ENCODE assay signal across 21 mouse cellular contexts in the genomic region with DNA sequence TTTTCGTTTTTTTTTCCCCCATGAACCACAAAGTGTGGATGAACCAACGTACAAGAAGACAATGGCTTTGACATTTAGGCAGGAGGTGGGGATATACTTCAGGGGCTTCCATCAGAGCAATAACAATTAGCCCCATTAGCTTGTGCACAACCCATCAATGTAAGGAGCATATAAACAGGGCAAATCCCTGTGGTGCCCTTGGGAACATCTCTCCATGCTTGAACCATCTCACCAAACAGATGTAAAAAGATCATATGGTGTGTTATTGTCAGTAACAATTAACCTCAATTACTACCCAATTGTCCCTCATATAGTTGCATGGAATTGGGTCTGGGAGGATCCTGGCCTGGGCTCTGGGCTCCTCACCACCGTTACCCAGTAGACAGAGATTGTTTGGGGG.
DNase-seq lines count a peak whose midpoint lies in the region; ATAC-seq and TF ChIP-seq lines count a peak whose summit lies in the region.
"Had no signal": no experiment of that assay in that cellular context is flagged by ENCODE, and none has a peak within 500 bp of the region (broad histone marks: within the 10 kb centered on the region; RNA-seq: fewer than 3 reads in every experiment).

No protein-coding gene starts in this region.

- H3K9ac ChIP-seq in midbrain, postnatal 0 days (replicated peaks; ENCODE audit: low read length, poor library complexity, severe bottlenecking) = no peak overlapping the region
- H3K9ac ChIP-seq in midbrain, embryonic 16.5 days (ENCODE audit: low read depth, low read length) = no peak overlapping the region
- H3K9ac ChIP-seq in hindbrain, embryonic 11.5 days (ENCODE audit: low read depth, low read length) = no peak overlapping the region
- H3K9ac ChIP-seq in neural tube, embryonic 14.5 days (replicated peaks; ENCODE audit: low read depth, low read length) = no peak overlapping the region
- H3K9ac ChIP-seq: heart, embryonic 15.5 days; limb, embryonic 12.5 days; liver, postnatal 0 days had no signal

- H3K27me3 ChIP-seq in midbrain, postnatal 0 days (ENCODE audit: insufficient read depth, low read length) = no peaks in the 10 kb centered on the region
- no peaks in the 10 kb centered on the region for H3K27me3 ChIP-seq in midbrain, embryonic 16.5 days (ENCODE audit: control insufficient read depth, insufficient read depth, low read depth, low read length)
- H3K27me3 ChIP-seq in hindbrain, embryonic 11.5 days (ENCODE audit: control insufficient read depth, insufficient read depth, low read length) = no peaks in the 10 kb centered on the region
- no peaks in the 10 kb centered on the region for H3K27me3 ChIP-seq in neural tube, embryonic 14.5 days (ENCODE audit: control insufficient read depth, insufficient read depth, low read length)
- H3K27me3 ChIP-seq: heart, embryonic 15.5 days had no signal

- no peak overlapping the region for H3K4me3 ChIP-seq in midbrain, postnatal 0 days (ENCODE audit: low read depth, low read length)
- H3K4me3 ChIP-seq in midbrain, embryonic 16.5 days (ENCODE audit: low read depth, low read length) = no peak overlapping the region
- H3K4me3 ChIP-seq in hindbrain, embryonic 11.5 days (ENCODE audit: low read depth, low read length) = no peak overlapping the region
- no peak overlapping the region for H3K4me3 ChIP-seq in neural tube, embryonic 14.5 days (ENCODE audit: low read depth, low read length)
- H3K4me3 ChIP-seq: gastrocnemius, adult 2 months; heart, embryonic 15.5 days; limb, embryonic 12.5 days had no signal

- no peaks in the 10 kb centered on the region for H3K4me1 ChIP-seq in midbrain, postnatal 0 days (ENCODE audit: insufficient read depth, low read length)
- no peaks in the 10 kb centered on the region for H3K4me1 ChIP-seq in midbrain, embryonic 16.5 days (ENCODE audit: control insufficient read depth, insufficient read depth, low read length)
- no peaks in the 10 kb centered on the region for H3K4me1 ChIP-seq in hindbrain, embryonic 11.5 days (replicated peaks; ENCODE audit: control insufficient read depth, insufficient read depth, low read length)
- 0 out of 2 replicates have a peak, but pooled peaks cover 4% of the 10 kb centered on the region for H3K4me1 ChIP-seq in neural tube, embryonic 14.5 days (ENCODE audit: control insufficient read depth, insufficient read depth, low read length)
- H3K4me1 ChIP-seq: heart, embryonic 15.5 days; limb, embryonic 12.5 days had no signal

- no peak overlapping the region for H3K4me2 ChIP-seq in midbrain, postnatal 0 days (ENCODE audit: low read depth, low read length, poor library complexity, severe bottlenecking)
- no peak overlapping the region for H3K4me2 ChIP-seq in midbrain, embryonic 16.5 days (ENCODE audit: low read length)
- no peak overlapping the region for H3K4me2 ChIP-seq in hindbrain, embryonic 11.5 days (replicated peaks; ENCODE audit: low read depth, low read length)
- no peak overlapping the region for H3K4me2 ChIP-seq in neural tube, embryonic 14.5 days (ENCODE audit: low read depth, low read length)
- H3K4me2 ChIP-seq: heart, embryonic 15.5 days; limb, embryonic 12.5 days; liver, embryonic 11.5 days had no signal

- ATAC-seq in midbrain, postnatal 0 days (ENCODE audit: low FRiP score) = no peak
- no peak for ATAC-seq in midbrain, embryonic 16.5 days
- ATAC-seq in hindbrain, embryonic 11.5 days (ENCODE audit: low FRiP score) = peak; percentile 40
- peak; percentile 70 for ATAC-seq in neural tube, embryonic 14.5 days (ENCODE audit: low read depth)
- ATAC-seq: inflammation-experienced regulatory T-cells, adult 6 months; liver, postnatal 0 days; lung, postnatal 0 days had no signal

- DNase-seq in midbrain, postnatal 0 days (ENCODE audit: low spot score) = peak; percentile 12
- peak; percentile 16 for DNase-seq in WW6 (ENCODE audit: low read depth, low spot score)
- no peak for DNase-seq in hindbrain, embryonic 11.5 days (ENCODE audit: low spot score)
- no peak for DNase-seq in kidney, adult 9 months
- no peak for DNase-seq in layer of hippocampus, adult 9-11 months
- DNase-seq in left cerebral cortex, postnatal 25 days (ENCODE audit: low spot score in 2 of 2) = no peak
- DNase-seq: adrenal gland, adult 2 months; kidney, adult 18-20 months; kidney, postnatal 14 days; liver, postnatal 0 days; right cerebral cortex, postnatal 25 days; thymus, postnatal 14 days had no signal

- intact Hi-C loops in left cerebral cortex, postnatal 25 days (cut with DNase I) = no loop called here

- TF ChIP-seq CTCF in midbrain, postnatal 0 days (IDR thresholded peaks at IDR 0.05) = no peak

- no peaks in the 10 kb centered on the region for H3K9me3 ChIP-seq in midbrain, postnatal 0 days (ENCODE audit: low read length)
- peaks cover 4% of the 10 kb centered on the region; the same call in 1 of the 2 replicates for H3K9me3 ChIP-seq in midbrain, embryonic 16.5 days (replicated peaks; ENCODE audit: control insufficient read depth, low read length, poor library complexity, severe bottlenecking)
- no peaks in the 10 kb centered on the region for H3K9me3 ChIP-seq in hindbrain, embryonic 11.5 days (ENCODE audit: control insufficient read depth, low read length)
- no peaks in the 10 kb centered on the region for H3K9me3 ChIP-seq in neural tube, embryonic 14.5 days (ENCODE audit: control insufficient read depth, low read length)
- H3K9me3 ChIP-seq: heart, embryonic 15.5 days; limb, embryonic 12.5 days had no signal

- H3K27ac ChIP-seq in midbrain, postnatal 0 days (ENCODE audit: low read depth, low read length) = no peak overlapping the region
- no peak overlapping the region for H3K27ac ChIP-seq in midbrain, embryonic 16.5 days (ENCODE audit: low read length)
- no peak overlapping the region for H3K27ac ChIP-seq in hindbrain, embryonic 11.5 days (ENCODE audit: low read depth, low read length)
- H3K27ac ChIP-seq in neural tube, embryonic 14.5 days (ENCODE audit: low read depth, low read length) = 0 out of 2 replicates have a peak overlapping the region, but pooled peaks have one; percentile 23
- H3K27ac ChIP-seq: gastrocnemius, adult 2 months; heart, embryonic 15.5 days; limb, embryonic 12.5 days; macrophage had no signal

- no peaks in the 10 kb centered on the region for H3K36me3 ChIP-seq in midbrain, postnatal 0 days (ENCODE audit: insufficient read depth, low read length)
- H3K36me3 ChIP-seq in midbrain, embryonic 16.5 days (ENCODE audit: control insufficient read depth, insufficient read depth, low read length) = no peaks in the 10 kb centered on the region
- no peaks in the 10 kb centered on the region for H3K36me3 ChIP-seq in hindbrain, embryonic 11.5 days (ENCODE audit: control insufficient read depth, insufficient read depth, low read length)
- no peaks in the 10 kb centered on the region for H3K36me3 ChIP-seq in neural tube, embryonic 14.5 days (ENCODE audit: control insufficient read depth, insufficient read depth, low read length)
- H3K36me3 ChIP-seq: heart, embryonic 15.5 days; limb, embryonic 12.5 days had no signal

- WGBS in midbrain, postnatal 0 days = 45% methylated on average over 3 of the region's 3 CpGs
- WGBS in midbrain, embryonic 16.5 days = 40% methylated on average over 3 of the region's 3 CpGs
- 53% methylated on average over 3 of the region's 3 CpGs for WGBS in hindbrain, embryonic 11.5 days
- WGBS in neural tube, embryonic 14.5 days = 21% methylated on average over 3 of the region's 3 CpGs

Comparison
In these comparisons a context has a peak if more than half of its experiments do, and no peak if none do; other contexts are left out.
1. ATAC-seq: peak in hindbrain, embryonic 11.5 days (single experiment) and neural tube, embryonic 14.5 days (single experiment); none in midbrain, postnatal 0 days (single experiment) and midbrain, embryonic 16.5 days (single experiment).
2. DNase-seq: peak in midbrain, postnatal 0 days (single experiment) and WW6 (single experiment); none in hindbrain, embryonic 11.5 days (single experiment), kidney, adult 9 months (single experiment), layer of hippocampus, adult 9-11 months (single experiment) and left cerebral cortex, postnatal 25 days (0 of 2).